Mouse (Mus musculus) C2C12 (cell line): ENCODE results near the gene Ttll9.

Experiments used
- CTCF ChIP-seq: IDR thresholded peaks from one replicate; pipeline ENCODE4 v1.5.1; 2011; ENCODE audit not compliant: control insufficient read depth, insufficient read depth, insufficient read length
- FOSL1 ChIP-seq: IDR thresholded peaks from one replicate; pipeline ENCODE4 v1.8.0; 2011; ENCODE audit warnings: mild to moderate bottlenecking, low read length; ENCODE audit not compliant: poor library complexity, insufficient read depth, severe bottlenecking
- MAX ChIP-seq: IDR thresholded peaks from one replicate; pipeline ENCODE4 v1.6.1; 2011; ENCODE audit warnings: mild to moderate bottlenecking, control low read depth
- MYOG ChIP-seq: IDR thresholded peaks from one replicate; pipeline ENCODE4 v1.6.1; 2011; ENCODE audit not compliant: control insufficient read depth, insufficient read length; ENCODE audit errors: extremely low read depth
- USF1 ChIP-seq: IDR thresholded peaks from one replicate; pipeline ENCODE4 v1.6.1; 2011; ENCODE audit warnings: low read depth, mild to moderate bottlenecking, control low read depth, moderate library complexity

DNA sequence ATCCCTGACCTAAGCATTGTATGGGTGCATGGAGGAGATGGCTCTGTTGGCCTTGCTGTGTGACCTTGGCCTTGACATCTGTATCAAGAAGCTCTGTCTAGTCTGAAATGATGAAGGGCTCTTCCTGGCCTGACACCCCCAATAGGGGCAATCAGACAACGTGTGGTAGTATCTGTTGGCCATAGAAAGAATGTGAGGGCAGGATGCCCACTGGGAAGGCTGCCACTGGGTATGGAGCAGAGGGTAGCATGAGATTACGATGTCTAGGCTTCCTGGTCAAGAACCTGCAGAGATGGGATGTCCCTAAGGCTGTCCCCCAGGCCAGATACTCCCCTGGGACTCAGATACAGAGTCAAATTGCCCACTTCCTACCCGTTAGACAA, 33.3 kb upstream of the Ttll9 start:
- TF ChIP-seq CTCF (no peak), MAX (no peak), FOSL1 (no peak), MYOG (no peak), USF1 (no peak)
